Comparison of ENCODE assay signal across 20 mouse cellular contexts in genomic region chr10:77963971-77964370, GRCm38 (mm10). TPM values are rescaled to one million over a fixed set of nuclear protein-coding genes. Genes with fewer than 3 reads are reported as not detected.
DNase-seq lines count a peak whose midpoint lies in the region; ATAC-seq and TF ChIP-seq lines count a peak whose summit lies in the region.
"Had no signal": no experiment of that assay in that cellular context is flagged by ENCODE, and none has a peak within 500 bp of the region (broad histone marks: within the 10 kb centered on the region; RNA-seq: fewer than 3 reads in every experiment).

No protein-coding gene starts in this region.

- no peak for TF ChIP-seq EP300 in lung, postnatal 0 days (IDR thresholded peaks at IDR 0.05)

- H3K9ac ChIP-seq in lung, postnatal 0 days (replicated peaks; ENCODE audit: low read depth) = no peak overlapping the region
- H3K9ac ChIP-seq: kidney, embryonic 15.5 days; limb, embryonic 12.5 days; lung, embryonic 14.5 days had no signal

- peak; percentile 37; the same call in 1 of the 2 replicates for ATAC-seq in lung, postnatal 0 days
- ATAC-seq in CD4-positive, CD25-positive, alpha-beta regulatory T cell, adult 4 months = peak; percentile 44
- peak; percentile 77 for ATAC-seq in granulocyte monocyte progenitor cell, adult 5-6 weeks (replicated peaks; ENCODE audit: poor library complexity, severe bottlenecking)
- peak; percentile 82 for ATAC-seq in monocyte, adult 5-6 weeks (replicated peaks; ENCODE audit: insufficient number of reproducible peaks, low FRiP score, low TSS enrichment, poor library complexity, severe bottlenecking)
- ATAC-seq: inflammation-experienced regulatory T-cells, adult 6 months had no signal

- no peaks in the 10 kb centered on the region for H3K9me3 ChIP-seq in lung, postnatal 0 days (ENCODE audit: low read length)
- H3K9me3 ChIP-seq: embryonic facial prominence, embryonic 10.5 days; hindbrain, embryonic 10.5 days; kidney, embryonic 15.5 days; limb, embryonic 12.5 days had no signal

- 55% methylated on average over 6 of the region's 6 CpGs for WGBS in lung, postnatal 0 days

- TF ChIP-seq CTCF in lung, postnatal 0 days (IDR thresholded peaks at IDR 0.05) = no peak

- H3K4me2 ChIP-seq in lung, postnatal 0 days (replicated peaks; ENCODE audit: low read depth, low read length) = no peak overlapping the region
- H3K4me2 ChIP-seq: kidney, embryonic 15.5 days; limb, embryonic 12.5 days; lung, embryonic 14.5 days had no signal

- H3K27ac ChIP-seq in lung, postnatal 0 days (ENCODE audit: low read length) = no peak overlapping the region
- H3K27ac ChIP-seq: embryonic facial prominence, embryonic 10.5 days; hindbrain, embryonic 10.5 days; kidney, embryonic 15.5 days; limb, embryonic 12.5 days had no signal

- intact Hi-C loops in left cerebral cortex, postnatal 4 days (cut with DNase I) = no loop called here

- H3K36me3 ChIP-seq in lung, postnatal 0 days (ENCODE audit: insufficient read depth, low read length) = no peaks in the 10 kb centered on the region
- H3K36me3 ChIP-seq: embryonic facial prominence, embryonic 10.5 days; hindbrain, embryonic 10.5 days; kidney, embryonic 15.5 days; limb, embryonic 12.5 days had no signal

- DNase-seq in lung, postnatal 0 days (ENCODE audit: low spot score) = no peak
- no peak for DNase-seq in lung, postnatal 14 days
- DNase-seq in cerebellum, postnatal 4 days (ENCODE audit: low spot score in 2 of 2) = no peak
- no peak for DNase-seq in left cerebral cortex, postnatal 4 days
- no peak for DNase-seq in adipocyte (ENCODE audit: low spot score)
- DNase-seq: adrenal gland, postnatal 25 days; cerebellum, adult 18-20 months; cerebellum, postnatal 25 days; gastrocnemius, postnatal 10 days; lung, embryonic 14.5 days; right cerebral cortex, adult 18-20 months; thymus, postnatal 36 days had no signal

- H3K4me3 ChIP-seq in lung, postnatal 0 days (ENCODE audit: low read depth, low read length) = no peak overlapping the region
- H3K4me3 ChIP-seq: embryonic facial prominence, embryonic 10.5 days; hindbrain, embryonic 10.5 days; kidney, embryonic 15.5 days; limb, embryonic 12.5 days had no signal

- no peaks in the 10 kb centered on the region for H3K4me1 ChIP-seq in lung, postnatal 0 days (ENCODE audit: insufficient read depth, low read depth, low read length)
- H3K4me1 ChIP-seq: kidney, embryonic 15.5 days had no signal

- peaks cover 5% of the 10 kb centered on the region; the same call in 1 of the 2 replicates for H3K27me3 ChIP-seq in lung, postnatal 0 days (replicated peaks; ENCODE audit: insufficient read depth, low read length)

RNA-seq across cellular contexts. Expression of gene Trpm2, which starts 6.4 kb away (rescaled TPM):
- 0.52 and 0.74 TPM in 2 replicates for polyA plus RNA-seq in lung, postnatal 0 days (2015; fragmentation: Nextera tagmentation; extraction: Ambion mirVana)
- polyA plus RNA-seq in CD4-positive, CD25-positive, alpha-beta regulatory T cell, adult 4 months (2017; shearing (Covaris generic)) = 1 to 10 TPM in 1 of 2 experiments, not detected in 1; 1.2 TPM
- 1.9 and 9.1 TPM in 2 replicates for total RNA-seq in granulocyte monocyte progenitor cell, adult 5-6 weeks (2014; fragmentation: Nextera tagmentation)
- total RNA-seq in granulocyte monocyte progenitor cell, adult 5-6 weeks (2017) = 1.9 and 3.6 TPM in 2 replicates
- total RNA-seq in monocyte, adult 5-6 weeks (2017) = 27.0 to 37.5 TPM (median 35.8 TPM) in 3 replicates
- 10 to 100 TPM; 14.1 to 22.9 TPM for total RNA-seq in left cerebral cortex, postnatal 4 days (2021)

RNA-seq across cellular contexts. Expression of gene 1810043G02Rik, which starts 14.4 kb away (rescaled TPM):
- 15.1 and 16.8 TPM in 2 replicates for polyA plus RNA-seq in lung, postnatal 0 days (2015; fragmentation: Nextera tagmentation; extraction: Ambion mirVana)
- polyA plus RNA-seq in CD4-positive, CD25-positive, alpha-beta regulatory T cell, adult 4 months (2017; shearing (Covaris generic)) = 10 to 100 TPM in 1 of 2 experiments, 1 to 10 TPM in 1; 5.4 to 13.8 TPM
- 8.8 and 9.1 TPM in 2 replicates for total RNA-seq in granulocyte monocyte progenitor cell, adult 5-6 weeks (2014; fragmentation: Nextera tagmentation)
- total RNA-seq in granulocyte monocyte progenitor cell, adult 5-6 weeks (2017) = 7.4 and 9.9 TPM in 2 replicates
- total RNA-seq in monocyte, adult 5-6 weeks (2017) = 4.8 to 8.2 TPM (median 5.5 TPM) in 3 replicates
- total RNA-seq in left cerebral cortex, postnatal 4 days (2021) = 10 to 100 TPM; 28.9 to 35.3 TPM

RNA-seq across cellular contexts. Expression of gene Pfkl, which starts 45.9 kb away (rescaled TPM):
- polyA plus RNA-seq in lung, postnatal 0 days (2015; fragmentation: Nextera tagmentation; extraction: Ambion mirVana) = 35.6 and 40.0 TPM in 2 replicates
- 100 to 1,000 TPM in 1 of 2 experiments, 10 to 100 TPM in 1; 60.6 to 118 TPM for polyA plus RNA-seq in CD4-positive, CD25-positive, alpha-beta regulatory T cell, adult 4 months (2017; shearing (Covaris generic))
- 30.6 and 39.4 TPM in 2 replicates for total RNA-seq in granulocyte monocyte progenitor cell, adult 5-6 weeks (2014; fragmentation: Nextera tagmentation)
- 39.6 and 43.5 TPM in 2 replicates for total RNA-seq in granulocyte monocyte progenitor cell, adult 5-6 weeks (2017)
- 46.0 to 51.9 TPM (median 46.4 TPM) in 3 replicates for total RNA-seq in monocyte, adult 5-6 weeks (2017)
- 10 to 100 TPM; 73.2 to 83.6 TPM for total RNA-seq in left cerebral cortex, postnatal 4 days (2021)
